Mouse (Mus musculus) embryo, embryonic 10.5 days (tissue): ENCODE measurements around the gene Synrg.

ENCODE experiments used
- DNase-seq: peaks from one replicate; pipeline ENCODE4 v3.0.0-alpha.2; 2015; ENCODE audit warnings: low spot score

The Synrg gene

GRCm38 (mm10) chr11:84073816-84074764 is 109.9 kb downstream of the Synrg start:
- no peak for DNase-seq

- DNase-seq = no peak
Observed at GRCm38 (mm10) chr11:84077008-84077407, 112.8 kb downstream of the Synrg start.

- no peak for DNase-seq
Observed at GRCm38 (mm10) chr11:84078601-84079000, 114.4 kb downstream of the Synrg start.

DNA sequence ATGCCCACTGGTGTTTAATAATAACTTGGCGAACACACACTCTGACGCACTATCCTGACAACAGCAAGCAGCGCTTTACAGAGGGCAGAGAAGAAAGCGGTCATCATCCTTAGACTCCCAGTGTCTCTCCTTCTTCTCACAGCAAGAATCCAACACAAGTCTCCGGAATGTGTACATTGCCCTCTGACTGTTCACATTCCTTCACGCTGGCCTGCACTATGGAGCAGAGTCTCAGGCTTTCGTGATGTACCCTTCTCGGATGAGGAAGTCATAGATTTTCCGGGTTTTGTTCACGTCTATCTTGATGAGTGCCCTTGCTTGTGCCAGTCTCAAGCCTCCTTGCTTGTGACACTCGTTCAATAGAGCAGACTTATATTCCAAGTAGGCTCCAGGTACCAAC is 115.1 kb downstream of the Synrg start:
- DNase-seq = no peak

DNA sequence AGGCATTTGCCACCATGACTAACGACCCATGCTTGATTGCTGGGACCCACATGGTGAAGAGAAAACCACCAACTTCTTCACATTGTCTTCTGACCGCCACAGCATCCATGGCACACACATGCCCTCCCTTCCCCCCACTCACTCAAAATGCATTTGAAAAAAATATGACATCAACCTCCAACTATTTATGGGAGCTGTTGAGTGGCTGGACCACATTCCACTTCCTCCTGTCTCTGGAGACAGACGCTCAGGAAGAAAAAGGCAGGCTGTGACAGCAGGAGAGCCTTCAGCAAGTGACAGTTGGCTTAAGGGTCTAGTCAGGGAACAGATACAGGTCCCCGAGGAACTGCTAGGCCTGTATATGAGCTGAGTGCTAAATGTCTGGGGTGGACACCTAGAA is 115.7 kb downstream of the Synrg start:
- DNase-seq = no peak

GRCm38 (mm10) chr11:84080327-84080726 is 116.1 kb downstream of the Synrg start:
- no peak for DNase-seq

DNA sequence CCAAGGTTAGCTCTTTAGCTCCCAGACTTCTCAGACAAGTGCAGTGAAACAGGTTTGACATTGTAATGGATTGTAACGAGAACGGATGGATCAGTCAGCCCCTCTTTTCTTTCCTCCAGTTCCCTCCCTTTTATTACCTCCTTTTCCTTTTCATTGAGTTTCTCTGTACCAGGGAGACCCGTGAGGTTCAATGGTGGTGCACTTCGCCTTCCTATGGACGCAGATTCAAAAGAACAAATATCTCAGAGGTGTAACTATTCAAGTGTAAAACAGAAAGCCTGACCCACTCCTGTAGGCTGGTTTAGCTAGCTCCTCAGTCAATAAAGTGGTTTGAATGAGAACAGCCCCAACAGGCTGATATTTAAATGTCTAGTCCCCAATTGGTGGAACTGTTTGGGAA is 117.7 kb downstream of the Synrg start:
- DNase-seq = no peak

DNA sequence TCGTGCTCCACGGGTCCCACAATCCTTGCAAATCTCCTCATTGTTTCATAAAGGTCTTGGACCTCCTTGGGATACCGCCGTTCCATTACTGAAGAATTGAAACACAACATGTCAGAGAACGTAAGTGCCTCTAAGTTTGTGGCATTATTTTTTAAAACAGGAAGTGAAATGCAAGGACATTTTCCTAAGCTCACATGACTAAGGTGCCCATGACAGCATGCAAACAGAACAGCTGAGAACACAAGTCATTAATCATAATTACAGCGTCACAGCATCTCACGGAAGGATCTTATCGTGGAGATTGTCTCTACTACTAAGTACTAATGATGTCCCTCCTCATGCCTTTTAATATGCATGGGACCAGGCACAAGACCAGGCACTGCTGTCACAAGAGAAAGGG is 126.3 kb downstream of the Synrg start:
- DNase-seq = no peak
